Mouse (Mus musculus): ENCODE results near the gene Tpcn1. TPM values are rescaled to one million over a fixed set of nuclear protein-coding genes. Genes with fewer than 3 reads are reported as not detected.

Gene Tpcn1
- polyA plus RNA-seq, 1 experiment from 2014 or later: 18.3 TPM

DNA sequence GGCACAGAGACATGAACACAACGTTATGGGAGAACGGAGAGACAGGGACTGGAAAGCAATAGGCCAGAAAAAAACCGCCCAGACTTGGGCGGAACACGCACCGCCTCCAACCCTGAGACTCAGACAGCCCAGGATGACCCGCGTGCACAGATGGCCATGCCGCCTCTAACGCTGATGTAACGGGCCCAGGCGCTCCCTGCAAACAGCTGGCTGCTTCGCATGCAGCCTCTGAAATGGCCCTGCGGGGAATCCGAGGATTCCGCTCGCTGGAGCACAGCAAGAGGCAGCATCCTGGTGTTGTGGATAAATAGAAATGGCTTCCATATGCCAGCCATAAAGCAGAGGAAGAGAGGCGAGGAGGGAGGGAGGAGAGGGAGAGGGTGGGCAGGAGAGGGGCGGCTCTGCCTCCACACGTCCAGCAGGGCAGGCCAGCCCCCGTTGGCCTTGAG is 21.2 kb downstream of the Tpcn1 start:
- no peaks in the 10 kb centered on the region for H3K27me3 ChIP-seq (replicated peaks; ENCODE audit: control insufficient read depth, insufficient read depth, low read length)
- H3K9me3 ChIP-seq (ENCODE audit: control insufficient read depth, low read length): no peaks in the 10 kb centered on the region
- peak overlapping the region; percentile 34 for H3K4me2 ChIP-seq (ENCODE audit: low read length)
- H3K4me1 ChIP-seq (replicated peaks; ENCODE audit: control insufficient read depth, insufficient read depth, low read length): peaks cover 67% of the 10 kb centered on the region
- H3K9ac ChIP-seq (replicated peaks; ENCODE audit: low read depth, low read length): peak overlapping the region; percentile 5; the same call in 1 of the 2 replicates
- H3K4me3 ChIP-seq (replicated peaks; ENCODE audit: low read length): no peak overlapping the region
- 10% methylated on average over 21 of the region's 21 CpGs for WGBS
- peak; percentile 19 for ATAC-seq
- H3K27ac ChIP-seq (ENCODE audit: low read length): peak overlapping the region; percentile 91
- no peaks in the 10 kb centered on the region for H3K36me3 ChIP-seq (ENCODE audit: control insufficient read depth, insufficient read depth)

DNA sequence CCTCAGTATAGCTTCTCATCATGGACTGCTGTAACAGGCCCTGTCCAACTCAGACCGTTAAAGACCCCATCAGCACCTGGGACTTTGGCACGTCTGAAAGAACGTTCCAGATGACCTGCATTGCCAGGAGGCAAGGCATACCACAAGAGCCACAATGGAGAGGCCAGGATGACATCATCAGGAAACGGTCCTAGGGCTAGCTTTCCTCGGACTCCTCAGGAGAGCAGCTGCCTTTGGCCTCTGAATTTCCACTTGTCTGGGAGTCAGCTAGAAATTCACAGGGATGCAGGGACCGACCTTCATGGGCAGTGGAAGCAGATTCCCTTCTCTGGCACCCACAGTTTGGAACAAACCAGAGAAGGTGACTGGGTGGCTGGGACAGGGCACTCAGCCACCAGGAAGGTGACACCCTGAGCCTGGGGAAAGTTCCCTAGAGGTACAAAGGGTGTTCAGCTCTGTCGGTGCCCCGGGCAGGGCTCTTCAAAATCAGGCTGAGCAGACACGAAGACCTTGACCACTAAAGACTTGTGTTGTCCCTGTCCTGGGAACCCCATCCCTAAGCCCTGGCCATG is 21.7 kb downstream of the Tpcn1 start:
- no peaks in the 10 kb centered on the region for H3K9me3 ChIP-seq (ENCODE audit: control insufficient read depth, low read length)
- no peak overlapping the region for H3K4me3 ChIP-seq (replicated peaks; ENCODE audit: low read length)
- WGBS: 28% methylated on average over 9 of the region's 9 CpGs
- H3K4me2 ChIP-seq (ENCODE audit: low read length): no peak overlapping the region; the same call in none of the 2 replicates
- H3K36me3 ChIP-seq (ENCODE audit: control insufficient read depth, insufficient read depth): no peaks in the 10 kb centered on the region; the same call in 1 of the 2 replicates
- 0 out of 2 replicates have a peak, but pooled peaks have one; percentile 1 for ATAC-seq
- peak overlapping the region; percentile 91 for H3K27ac ChIP-seq (ENCODE audit: low read length)
- H3K9ac ChIP-seq (replicated peaks; ENCODE audit: low read depth, low read length): peak overlapping the region; percentile 5; the same call in 1 of the 2 replicates
- peaks cover 65% of the 10 kb centered on the region for H3K4me1 ChIP-seq (replicated peaks; ENCODE audit: control insufficient read depth, insufficient read depth, low read length)
- H3K27me3 ChIP-seq (replicated peaks; ENCODE audit: control insufficient read depth, insufficient read depth, low read length): no peaks in the 10 kb centered on the region

DNA sequence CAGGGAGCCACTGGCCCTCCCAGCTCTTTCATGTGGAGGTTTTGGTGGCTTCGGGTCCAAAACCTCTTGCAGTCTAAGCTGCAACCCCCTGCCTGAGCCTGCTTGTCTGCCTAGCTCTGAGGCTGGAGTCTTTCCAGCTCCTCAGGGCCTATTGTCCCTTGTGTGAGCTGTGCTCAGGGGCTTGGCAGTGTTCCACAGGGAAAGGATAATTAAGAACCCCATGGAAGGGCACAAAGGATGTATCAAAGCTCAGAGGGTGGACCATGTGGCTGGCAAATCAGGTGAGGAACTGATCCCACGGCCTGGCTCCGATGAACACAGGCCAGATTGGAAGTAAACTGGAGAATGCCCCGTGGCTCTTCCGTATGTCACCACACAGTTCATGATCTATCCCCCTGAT is 22.4 kb downstream of the Tpcn1 start:
- peak; percentile 82 for ATAC-seq
- Histone ChIP-seq H3K4me1 (replicated peaks; ENCODE audit: control insufficient read depth, insufficient read depth, low read length) (peaks cover 64% of the 10 kb centered on the region), H3K27ac (ENCODE audit: low read length) (peak overlapping the region; percentile 91), H3K27me3 (replicated peaks; ENCODE audit: control insufficient read depth, insufficient read depth, low read length) (no peaks in the 10 kb centered on the region), H3K4me3 (replicated peaks; ENCODE audit: low read length) (no peak overlapping the region), H3K9ac (replicated peaks; ENCODE audit: low read depth, low read length) (peak overlapping the region; percentile 12), H3K4me2 (ENCODE audit: low read length) (peak overlapping the region; percentile 23), H3K36me3 (ENCODE audit: control insufficient read depth, insufficient read depth) (no peaks in the 10 kb centered on the region; the same call in 1 of the 2 replicates), H3K9me3 (ENCODE audit: control insufficient read depth, low read length) (no peaks in the 10 kb centered on the region)
- 9% methylated on average over 5 of the region's 5 CpGs for WGBS

DNA sequence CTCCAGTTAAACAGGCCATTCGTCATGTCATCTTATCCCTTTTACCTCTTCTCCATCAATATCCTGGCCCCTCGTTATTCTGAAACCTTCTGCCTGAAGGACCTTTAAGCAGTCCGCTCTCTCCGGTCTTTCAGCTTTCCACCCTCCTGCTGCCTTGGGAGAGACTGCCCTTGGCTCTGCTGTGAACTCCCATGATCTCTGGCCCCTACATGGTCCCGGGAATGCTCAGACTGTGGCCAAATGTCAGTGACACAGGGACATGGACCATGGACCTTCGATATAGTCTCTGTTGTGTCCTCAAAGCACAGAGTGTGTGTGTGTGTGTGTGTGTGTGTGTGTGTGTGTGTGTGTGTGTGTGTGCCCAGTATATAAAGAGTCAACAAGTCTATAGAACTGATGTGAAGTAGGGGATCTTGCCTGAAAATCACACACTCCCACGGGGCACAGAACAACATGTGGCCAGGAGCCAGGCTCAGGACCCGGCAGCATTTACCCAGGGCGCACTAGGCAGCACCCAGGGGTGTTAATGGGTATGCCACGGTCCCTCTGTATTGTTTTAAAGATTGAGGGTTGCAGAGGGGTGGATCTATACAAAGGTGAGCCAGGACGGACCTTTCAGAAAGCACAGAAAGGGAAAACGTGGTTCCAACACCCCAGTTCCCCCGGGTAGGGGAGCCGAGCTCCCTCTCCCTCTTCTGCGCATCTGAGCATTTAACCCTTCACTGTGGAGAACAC is 23.1 kb downstream of the Tpcn1 start:
- H3K36me3 ChIP-seq (ENCODE audit: control insufficient read depth, insufficient read depth): no peaks in the 10 kb centered on the region; the same call in 1 of the 2 replicates
- H3K9me3 ChIP-seq (ENCODE audit: control insufficient read depth, low read length): no peaks in the 10 kb centered on the region
- H3K4me1 ChIP-seq (replicated peaks; ENCODE audit: control insufficient read depth, insufficient read depth, low read length): peaks cover 62% of the 10 kb centered on the region
- peak; percentile 35; the same call in 1 of the 2 replicates for ATAC-seq
- 0 out of 2 replicates have a peak overlapping the region, but pooled peaks have one; percentile 23 for H3K4me2 ChIP-seq (ENCODE audit: low read length)
- H3K9ac ChIP-seq (replicated peaks; ENCODE audit: low read depth, low read length): peak overlapping the region; percentile 12
- whole genome bisulfite sequencing: 16% methylated on average over 15 of the region's 15 CpGs
- H3K4me3 ChIP-seq (replicated peaks; ENCODE audit: low read length): no peak overlapping the region
- peak overlapping the region; percentile 91 for H3K27ac ChIP-seq (ENCODE audit: low read length)
- no peaks in the 10 kb centered on the region for H3K27me3 ChIP-seq (replicated peaks; ENCODE audit: control insufficient read depth, insufficient read depth, low read length)

DNA sequence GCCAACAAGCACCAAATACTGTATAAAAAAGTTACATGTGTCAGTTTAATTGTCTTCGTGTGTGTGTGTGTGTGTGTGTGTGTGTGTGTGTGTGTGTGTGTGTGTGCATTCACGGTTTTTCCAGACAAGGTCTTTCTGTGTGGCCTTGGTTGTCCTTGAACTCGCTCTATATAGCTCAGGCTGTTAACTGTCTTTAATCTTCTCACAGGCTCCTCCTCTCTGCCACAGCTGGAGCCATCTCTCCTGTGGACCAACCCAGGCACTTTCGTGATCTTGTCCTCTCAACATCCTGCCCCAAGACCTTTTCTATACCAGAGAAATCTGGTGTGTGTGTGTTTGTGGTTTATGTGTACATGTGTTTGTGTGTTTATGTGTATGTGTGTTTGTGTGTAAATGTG is 24.6 kb downstream of the Tpcn1 start:
- Histone ChIP-seq H3K27me3 (replicated peaks; ENCODE audit: control insufficient read depth, insufficient read depth, low read length) (no peaks in the 10 kb centered on the region), H3K9me3 (ENCODE audit: control insufficient read depth, low read length) (no peaks in the 10 kb centered on the region), H3K4me3 (replicated peaks; ENCODE audit: low read length) (no peak overlapping the region), H3K27ac (ENCODE audit: low read length) (no peak overlapping the region), H3K4me2 (ENCODE audit: low read length) (no peak overlapping the region), H3K36me3 (ENCODE audit: control insufficient read depth, insufficient read depth) (no peaks in the 10 kb centered on the region; the same call in 1 of the 2 replicates), H3K9ac (replicated peaks; ENCODE audit: low read depth, low read length) (no peak overlapping the region), H3K4me1 (replicated peaks; ENCODE audit: control insufficient read depth, insufficient read depth, low read length) (peaks cover 54% of the 10 kb centered on the region)
- ATAC-seq: no peak
- WGBS: 70% methylated on average over 4 of the region's 4 CpGs

DNA sequence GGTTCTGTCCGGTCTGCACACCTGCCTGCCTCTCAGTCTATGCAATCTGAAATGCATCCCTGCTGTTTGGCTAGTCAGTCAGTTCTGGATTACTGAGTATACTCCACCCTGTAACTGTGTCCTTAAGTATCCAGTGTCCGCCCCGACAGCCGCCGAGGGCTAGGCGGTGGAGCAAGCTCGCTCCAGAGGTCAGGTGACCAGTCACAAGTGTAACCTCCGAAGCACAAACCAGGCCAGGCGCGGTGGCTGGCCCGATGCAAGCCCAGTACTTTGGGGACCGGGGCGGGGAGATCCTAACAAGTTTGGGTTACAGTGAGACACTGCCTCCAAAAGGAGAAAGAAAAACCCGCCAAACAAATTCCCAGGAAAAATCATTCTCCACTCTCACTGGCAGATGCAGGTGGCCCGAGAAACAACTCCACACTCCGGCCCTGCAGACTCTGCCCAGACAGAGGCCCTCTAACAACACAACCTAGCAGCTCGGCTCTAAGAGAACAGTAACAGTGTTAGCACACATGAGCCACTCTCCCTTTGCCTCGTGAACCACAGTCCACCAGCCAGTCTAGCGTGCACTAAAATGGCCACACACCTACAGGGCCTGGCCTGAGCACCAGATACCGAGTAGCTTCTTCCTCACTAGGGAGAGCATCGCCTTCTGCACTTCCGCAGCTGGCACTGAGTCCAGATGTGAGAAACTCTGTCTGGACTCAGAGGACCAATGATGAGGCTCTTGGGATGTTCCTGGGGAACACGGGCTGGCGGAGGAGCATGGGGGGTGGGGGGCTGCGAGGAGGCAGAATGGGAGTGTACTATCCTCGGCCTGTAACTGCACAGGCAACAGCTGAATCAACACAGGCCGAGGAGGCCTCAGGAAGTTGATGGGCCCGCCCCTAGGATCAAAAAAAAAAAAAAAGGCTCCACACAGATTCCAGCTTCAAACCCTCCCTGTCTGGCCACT is 25.2 kb downstream of the Tpcn1 start:
- Histone ChIP-seq H3K27me3 (replicated peaks; ENCODE audit: control insufficient read depth, insufficient read depth, low read length) (no peaks in the 10 kb centered on the region), H3K4me3 (replicated peaks; ENCODE audit: low read length) (no peak overlapping the region), H3K9ac (replicated peaks; ENCODE audit: low read depth, low read length) (no peak overlapping the region), H3K4me2 (ENCODE audit: low read length) (no peak overlapping the region), H3K36me3 (ENCODE audit: control insufficient read depth, insufficient read depth) (no peaks in the 10 kb centered on the region; the same call in 1 of the 2 replicates), H3K27ac (ENCODE audit: low read length) (peak overlapping the region; percentile 33; the same call in 1 of the 2 replicates), H3K4me1 (replicated peaks; ENCODE audit: control insufficient read depth, insufficient read depth, low read length) (peaks cover 48% of the 10 kb centered on the region), H3K9me3 (ENCODE audit: control insufficient read depth, low read length) (no peaks in the 10 kb centered on the region)
- 64% methylated on average over 28 of the region's 28 CpGs for WGBS
- no peak for ATAC-seq

DNA sequence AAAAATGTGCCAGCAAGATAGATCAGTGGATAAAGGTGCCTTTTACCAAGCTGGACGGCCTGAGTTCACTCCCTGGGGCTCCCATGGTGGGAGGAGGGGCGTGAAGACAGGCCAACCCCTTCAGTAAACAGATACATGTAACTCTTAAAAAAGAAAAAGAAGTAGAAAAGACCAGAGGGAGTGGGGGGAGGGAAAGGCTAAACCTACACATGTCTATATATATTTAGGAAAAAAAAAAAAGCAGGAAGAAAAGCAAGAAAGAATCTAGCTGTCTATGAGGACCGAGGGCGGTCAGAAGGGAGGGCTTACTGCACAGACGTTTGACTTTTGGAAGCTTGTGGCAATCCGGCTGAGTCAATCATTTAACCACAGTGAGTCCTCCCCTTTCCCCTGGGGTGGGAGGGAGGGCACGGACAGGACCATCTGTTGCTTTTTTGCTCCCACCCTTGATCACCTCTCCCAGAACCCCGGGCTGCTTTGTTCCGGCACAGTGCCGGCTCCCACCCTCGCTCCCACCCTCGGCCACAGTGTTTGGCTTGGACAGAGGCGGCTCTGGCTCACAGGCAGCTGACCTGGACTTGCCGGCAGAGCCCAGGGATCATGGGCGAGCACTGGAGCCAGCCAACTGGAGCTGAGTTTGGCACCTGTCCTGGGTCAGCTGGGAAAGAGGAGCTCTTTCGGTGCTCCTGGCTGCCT is 27.7 kb downstream of the Tpcn1 start:
- Histone ChIP-seq H3K4me3 (replicated peaks; ENCODE audit: low read length) (no peak overlapping the region), H3K9ac (replicated peaks; ENCODE audit: low read depth, low read length) (no peak overlapping the region), H3K36me3 (ENCODE audit: control insufficient read depth, insufficient read depth) (no peaks in the 10 kb centered on the region; the same call in 1 of the 2 replicates), H3K27me3 (replicated peaks; ENCODE audit: control insufficient read depth, insufficient read depth, low read length) (no peaks in the 10 kb centered on the region), H3K9me3 (ENCODE audit: control insufficient read depth, low read length) (no peaks in the 10 kb centered on the region), H3K4me2 (ENCODE audit: low read length) (no peak overlapping the region), H3K27ac (ENCODE audit: low read length) (no peak overlapping the region), H3K4me1 (replicated peaks; ENCODE audit: control insufficient read depth, insufficient read depth, low read length) (peaks cover 23% of the 10 kb centered on the region)
- WGBS: 20% methylated on average over 16 of the region's 16 CpGs
- ATAC-seq: peak; percentile 51

DNA sequence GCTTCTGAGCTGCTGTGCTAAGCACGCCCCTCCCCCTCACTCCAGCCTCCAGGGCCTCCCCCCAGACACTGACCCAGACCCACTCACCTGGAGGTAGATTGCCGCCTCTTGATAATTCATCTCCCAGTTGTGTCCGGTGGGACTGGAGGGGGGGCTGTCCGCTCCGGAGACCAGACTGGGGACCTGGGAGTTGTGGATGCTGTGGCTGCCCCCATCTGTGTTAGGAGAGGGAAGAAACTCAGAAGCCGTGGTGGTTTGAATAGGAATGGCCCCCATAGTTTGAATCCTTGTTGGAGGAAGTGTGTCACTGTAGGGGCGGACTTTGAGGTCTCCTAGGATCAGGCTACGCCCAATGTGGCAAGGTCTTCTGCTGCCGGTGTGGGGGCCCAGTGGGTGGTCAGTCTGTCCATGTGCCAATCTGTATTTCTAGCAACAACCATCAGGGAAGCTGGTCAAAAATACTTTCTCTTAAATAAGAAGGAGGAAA is 28.3 kb downstream of the Tpcn1 start:
- no peak overlapping the region for H3K9ac ChIP-seq (replicated peaks; ENCODE audit: low read depth, low read length)
- no peak overlapping the region for H3K4me3 ChIP-seq (replicated peaks; ENCODE audit: low read length)
- H3K36me3 ChIP-seq (ENCODE audit: control insufficient read depth, insufficient read depth): no peaks in the 10 kb centered on the region; the same call in 1 of the 2 replicates
- no peak for ATAC-seq
- 79% methylated on average over 9 of the region's 9 CpGs for WGBS
- H3K4me1 ChIP-seq (replicated peaks; ENCODE audit: control insufficient read depth, insufficient read depth, low read length): peaks cover 17% of the 10 kb centered on the region
- no peak overlapping the region for H3K27ac ChIP-seq (ENCODE audit: low read length)
- H3K27me3 ChIP-seq (replicated peaks; ENCODE audit: control insufficient read depth, insufficient read depth, low read length): no peaks in the 10 kb centered on the region
- H3K9me3 ChIP-seq (ENCODE audit: control insufficient read depth, low read length): no peaks in the 10 kb centered on the region
- H3K4me2 ChIP-seq (ENCODE audit: low read length): no peak overlapping the region

Measured in forebrain, embryonic 16.5 days (tissue).